Mouse (Mus musculus): ENCODE results near the gene Rrp1.
"Not testable (repeated sequence)": the region's sequence is repeated elsewhere in the genome, so short reads cannot be mapped to it uniquely, and the experiment has no call there.

The Rrp1 gene

DNA sequence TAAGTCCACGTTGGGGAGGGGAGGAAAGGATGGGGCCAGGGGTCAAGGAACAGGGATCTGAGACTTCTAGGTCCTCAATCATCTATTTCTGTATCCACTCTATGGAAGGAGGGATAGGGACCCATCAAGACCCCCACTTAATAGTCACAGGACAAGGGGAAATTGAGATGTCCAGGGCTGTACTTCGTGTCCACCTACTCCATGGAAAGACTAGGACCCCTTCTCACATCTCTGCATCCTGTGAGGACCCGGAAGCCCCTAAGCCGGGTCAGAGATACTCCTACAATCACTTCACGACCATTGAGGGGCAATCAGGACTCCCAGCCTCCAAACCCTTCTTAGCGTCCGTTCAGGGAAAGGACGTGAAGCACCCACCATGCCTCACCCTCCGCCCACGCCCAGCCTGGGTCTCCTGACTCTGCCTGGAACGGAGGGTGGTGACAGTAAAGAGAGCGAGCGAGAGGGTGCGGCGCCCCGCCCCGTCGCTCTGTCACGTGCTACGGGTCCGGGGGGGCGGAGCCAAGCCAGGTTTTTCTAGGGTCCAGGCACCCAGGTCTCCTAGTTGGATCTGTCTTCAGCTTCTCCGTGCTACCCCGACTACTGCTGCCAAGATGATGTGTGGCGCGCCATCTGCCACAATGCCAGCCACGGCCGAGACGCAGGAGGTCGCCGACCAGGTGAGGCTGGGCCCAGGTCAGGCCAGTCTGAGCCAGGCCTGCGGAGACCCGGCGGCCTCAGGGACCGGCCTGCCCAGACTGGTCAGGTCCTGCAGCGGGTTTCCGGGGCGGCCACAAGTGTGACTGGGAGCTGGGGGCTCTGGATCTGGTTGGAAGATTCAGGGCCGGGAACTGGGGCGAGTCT lies 12.6 kb upstream of the Rrp1 start, which contains the start of gene Cstb:
TSS of gene Cstb (plus strand) at position 489 of the 861 bp plus-strand sequence.
- DNase-seq (ENCODE audit: low spot score): peak; percentile 89

DNA sequence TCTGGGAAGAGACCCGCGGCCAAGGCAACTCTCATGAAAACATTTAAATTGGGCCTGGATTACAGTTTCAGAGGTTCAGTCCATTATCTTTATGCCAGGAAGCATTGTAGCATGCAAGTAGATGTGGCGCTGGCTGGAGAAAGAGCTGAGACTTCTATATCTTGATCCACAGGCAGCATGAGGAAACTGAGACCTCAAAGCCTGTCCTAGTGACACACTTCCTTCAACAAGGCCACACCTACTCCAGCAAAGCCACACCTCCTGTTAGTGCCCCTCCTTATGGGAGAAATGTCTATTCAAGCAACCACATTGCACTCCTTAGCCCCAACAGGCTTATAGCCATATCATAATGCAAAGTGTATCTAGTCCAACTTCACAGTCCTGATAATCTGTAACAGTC lies 9.8 kb upstream of the Rrp1 start:
- no peak for DNase-seq (ENCODE audit: low spot score)

- peak; percentile 55 for DNase-seq (ENCODE audit: low spot score)
Observed at GRCm38 (mm10) chr10:78420929-78421328, 8.1 kb upstream of the Rrp1 start.

DNA sequence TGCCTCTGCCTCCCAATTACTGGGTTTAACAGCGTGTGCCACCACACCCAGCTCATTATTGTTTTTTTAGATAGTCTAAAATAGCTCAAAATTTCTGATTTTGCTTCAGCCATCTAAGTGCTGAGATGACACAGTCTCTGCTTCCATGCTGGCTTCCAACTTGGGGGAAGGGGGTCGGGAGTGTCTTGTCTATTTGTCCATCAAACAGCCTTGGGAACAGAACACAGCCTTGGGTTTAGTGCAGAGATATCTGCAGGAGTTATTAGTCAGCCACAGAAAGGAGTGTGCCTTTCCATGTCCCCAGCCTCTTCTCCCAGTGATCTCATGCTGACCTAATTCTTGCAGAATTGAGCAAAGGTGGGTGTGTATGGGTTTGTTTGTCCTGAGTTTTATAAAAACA lies 5.9 kb upstream of the Rrp1 start:
- DNase-seq (ENCODE audit: low spot score): no peak

DNA sequence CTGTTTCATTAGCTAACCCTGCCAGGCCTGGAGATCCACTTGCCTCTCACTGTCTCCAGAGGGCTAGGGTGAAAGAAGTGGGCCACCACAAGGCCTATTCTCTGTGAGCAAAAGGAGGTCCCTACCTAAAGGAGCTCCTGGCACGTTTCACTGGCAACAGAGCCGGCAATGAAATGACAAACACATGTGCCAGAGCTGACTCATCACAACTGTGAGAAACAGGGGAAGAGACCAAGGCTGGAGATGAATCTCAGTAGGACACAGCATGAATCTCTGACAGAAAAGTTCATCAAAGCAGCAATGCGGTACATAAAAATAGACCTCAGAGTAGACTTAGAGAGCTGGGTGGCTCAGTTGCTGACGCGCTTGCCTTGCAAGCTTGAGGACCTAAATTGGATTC lies 5.0 kb upstream of the Rrp1 start:
- no peak for DNase-seq (ENCODE audit: low spot score)

- not testable (repeated sequence) for DNase-seq (ENCODE audit: low spot score)
Observed at GRCm38 (mm10) chr10:78414936-78415335, 2.1 kb upstream of the Rrp1 start.

- no peak for DNase-seq (ENCODE audit: low spot score)
Observed at GRCm38 (mm10) chr10:78413152-78413520, 293 bp upstream of the Rrp1 start.

DNA sequence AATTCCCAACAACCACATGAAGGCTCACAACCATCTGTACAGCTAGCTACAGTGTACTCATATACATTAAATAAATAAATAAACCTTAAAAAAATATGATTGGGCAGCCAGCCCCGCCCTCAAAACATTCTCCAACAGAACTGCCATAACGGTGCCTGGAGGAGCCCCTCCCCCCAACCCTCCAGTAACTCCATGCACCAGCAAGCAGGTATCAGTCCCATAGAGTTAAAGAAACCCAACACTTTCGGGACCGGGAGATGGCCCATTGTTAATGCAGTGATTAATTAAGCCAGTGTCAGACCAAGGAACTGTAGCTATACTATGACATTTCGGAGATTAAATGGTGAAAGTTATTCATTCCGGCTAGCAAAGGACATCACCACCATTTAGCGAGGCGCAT lies 992 bp downstream of the Rrp1 start:
- DNase-seq (ENCODE audit: low spot score): no peak

GRCm38 (mm10) chr10:78409035-78409788 lies 3.6 kb downstream of the Rrp1 start:
- DNase-seq (ENCODE audit: low spot score): no peak

DNA sequence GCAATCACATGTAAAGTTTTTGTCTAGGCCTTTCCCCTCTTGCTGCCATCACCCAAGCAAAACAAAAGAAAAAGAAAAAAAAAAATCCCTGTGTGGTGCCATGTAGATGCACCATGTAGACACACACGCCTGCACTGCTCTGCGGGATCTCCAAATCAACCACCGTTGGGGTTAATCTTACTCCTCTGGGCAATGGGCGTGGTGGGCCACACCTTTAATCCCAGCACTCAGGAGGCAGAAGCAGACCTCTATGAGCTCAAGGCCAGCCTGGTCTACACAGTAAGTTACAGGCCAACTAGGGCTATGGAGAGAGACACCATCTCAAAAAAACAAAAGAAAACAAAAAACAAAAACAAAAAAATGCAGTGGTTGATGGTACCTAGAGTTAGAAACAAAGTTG lies 5.7 kb downstream of the Rrp1 start:
- DNase-seq (ENCODE audit: low spot score): no peak

- no peak for DNase-seq (ENCODE audit: low spot score)
Observed at GRCm38 (mm10) chr10:78406152-78406551, 6.7 kb downstream of the Rrp1 start.

- no peak for DNase-seq (ENCODE audit: low spot score)
Observed at GRCm38 (mm10) chr10:78402301-78402922, 10.4 kb downstream of the Rrp1 start.

DNA sequence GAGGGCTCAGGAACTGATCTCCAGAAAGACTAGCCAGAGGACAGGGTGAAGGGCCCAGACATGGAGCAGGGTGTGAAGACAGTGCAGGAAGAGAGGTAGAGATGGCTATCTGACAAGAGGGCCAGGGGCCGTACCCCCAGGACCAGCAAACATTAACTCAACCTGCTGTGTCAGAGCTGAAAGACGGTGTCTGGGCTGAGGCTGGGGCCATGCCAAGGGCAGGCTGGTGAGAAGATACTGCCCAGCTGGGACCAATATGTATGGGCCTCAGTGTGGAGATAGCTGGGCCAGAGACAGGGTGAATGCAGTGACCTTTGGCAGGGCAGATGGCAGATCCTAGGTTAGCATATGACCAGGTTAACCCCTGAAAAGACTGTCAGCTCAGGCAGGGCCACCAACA lies 11.7 kb downstream of the Rrp1 start:
- DNase-seq (ENCODE audit: low spot score): no peak

- peak; percentile 40 for DNase-seq (ENCODE audit: low spot score)
Observed at GRCm38 (mm10) chr10:78399090-78399657, 13.7 kb downstream of the Rrp1 start.

DNA sequence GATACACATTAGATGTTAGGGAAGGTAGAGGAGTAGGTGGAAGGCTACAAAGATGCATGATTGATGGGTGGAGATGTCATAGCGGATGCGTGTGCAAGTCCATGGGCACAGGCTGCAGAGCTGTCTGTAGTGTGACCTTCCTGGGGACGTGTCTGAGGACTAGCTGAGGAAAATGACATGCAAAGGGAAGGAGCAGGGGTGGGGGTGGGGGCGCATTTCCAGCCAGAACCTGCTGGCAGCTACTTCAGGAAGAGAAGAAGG lies 16.3 kb downstream of the Rrp1 start:
- DNase-seq (ENCODE audit: low spot score): no peak

- peak; percentile 95 for DNase-seq (ENCODE audit: low spot score)
Observed at GRCm38 (mm10) chr10:78395819-78396624, 16.8 kb downstream of the Rrp1 start.

DNA sequence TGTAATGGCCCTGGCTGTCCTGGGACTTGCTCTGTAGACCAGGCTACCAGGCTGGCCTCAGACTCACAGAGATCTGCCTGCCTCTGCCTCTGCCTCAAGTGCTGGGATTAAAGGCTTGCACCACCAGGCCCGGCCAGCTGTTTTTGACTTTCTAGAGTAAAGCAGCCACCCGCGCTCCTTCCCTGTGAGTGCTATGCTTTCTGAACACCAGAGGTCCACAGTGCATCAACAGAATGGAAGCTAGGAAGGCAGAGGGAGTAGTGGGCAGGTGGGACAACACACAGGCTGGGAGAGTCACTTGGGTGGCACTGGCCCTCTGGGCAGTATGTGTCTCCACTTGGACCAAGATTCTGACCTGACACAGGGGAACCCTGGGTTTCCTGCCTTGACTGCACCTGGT lies 17.5 kb downstream of the Rrp1 start:
- no peak for DNase-seq (ENCODE audit: low spot score)

DNA sequence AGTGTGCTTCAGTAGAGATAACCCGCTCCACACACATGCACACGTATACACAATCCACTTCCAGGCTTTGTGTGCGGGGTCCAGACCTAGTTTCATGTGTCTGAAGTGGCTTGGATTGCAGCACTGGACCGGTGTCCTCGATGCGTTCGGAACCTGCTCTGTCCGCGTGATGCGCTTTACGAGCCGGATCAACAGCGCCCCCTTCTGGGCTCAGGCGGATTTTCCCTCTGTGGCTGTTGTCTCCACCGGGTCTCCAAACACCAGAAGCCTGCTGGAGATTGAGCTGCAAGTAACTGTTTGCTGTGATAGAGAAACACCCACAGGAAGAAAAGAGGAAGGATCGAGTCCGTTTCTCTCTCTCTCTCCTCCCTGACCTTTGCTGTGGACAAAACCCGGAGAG lies 20.8 kb downstream of the Rrp1 start:
- DNase-seq (ENCODE audit: low spot score): peak; percentile 80

GRCm38 (mm10) chr10:78390982-78391470 lies 21.8 kb downstream of the Rrp1 start:
- DNase-seq (ENCODE audit: low spot score): no peak

GRCm38 (mm10) chr10:78388216-78388980 lies 24.4 kb downstream of the Rrp1 start:
- DNase-seq (ENCODE audit: low spot score): no peak

DNA sequence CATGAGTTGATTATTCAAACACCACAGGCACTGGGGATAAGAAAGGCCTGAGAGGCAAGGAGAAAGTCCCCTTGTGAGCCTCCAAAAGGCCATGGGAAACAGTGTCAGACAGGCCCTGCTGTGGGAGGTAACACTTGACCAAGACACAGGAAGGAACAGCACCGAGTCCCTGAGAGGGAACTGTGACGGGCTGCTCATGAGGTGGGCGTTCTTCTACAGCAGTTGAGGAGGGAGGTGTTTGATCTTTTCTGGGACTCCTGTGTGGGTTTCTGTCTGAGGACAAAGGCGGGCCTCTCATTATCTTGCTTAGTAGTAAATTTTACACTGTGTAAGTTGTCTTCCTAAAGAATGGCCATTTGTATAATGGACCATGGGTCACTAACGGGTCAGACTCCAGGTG lies 27.3 kb downstream of the Rrp1 start:
- DNase-seq (ENCODE audit: low spot score): no peak
